Mouse (Mus musculus) neural tube, embryonic 15.5 days (tissue): ENCODE measurements around the gene 1700007K13Rik. TPM values are rescaled to one million over a fixed set of nuclear protein-coding genes. Genes with fewer than 3 reads are reported as not detected.

Experiments
- ATAC-seq: fragments of 200-750 bp; cut with Nextera tagmentation; 2 replicates; pipeline ENCODE4 v1.8.0; 2017; ENCODE audit warnings: mild to moderate bottlenecking, moderate TSS enrichment, moderate library complexity; ENCODE audit not compliant: low FRiP score
- H3K27ac ChIP-seq: fragments of 300-500 bp; sonication (generic); replicated peaks from 2 replicates; pipeline ENCODE4 v1.5.1; 2015; ENCODE audit warnings: mild to moderate bottlenecking, inconsistent platforms
- H3K27me3 ChIP-seq: fragments of 300-500 bp; sonication (generic); replicated peaks from 2 replicates; pipeline ENCODE4 v1.6.1; 2015; ENCODE audit warnings: inconsistent platforms
- H3K36me3 ChIP-seq: fragments of 300-500 bp; sonication (generic); 2 replicates; pipeline ENCODE4 v1.6.1; 2015; ENCODE audit warnings: inconsistent platforms
- H3K4me1 ChIP-seq: fragments of 300-500 bp; sonication (generic); 2 replicates; pipeline ENCODE4 v1.6.1; 2015; ENCODE audit warnings: inconsistent platforms
- H3K4me2 ChIP-seq: fragments of 300-500 bp; sonication (generic); 2 replicates; pipeline ENCODE4 v1.6.1; 2015; ENCODE audit warnings: inconsistent platforms, mild to moderate bottlenecking, moderate library complexity
- H3K4me3 ChIP-seq: fragments of 300-500 bp; sonication (generic); replicated peaks from 2 replicates; pipeline ENCODE4 v1.5.1; 2015; ENCODE audit warnings: mild to moderate bottlenecking, inconsistent platforms
- H3K9ac ChIP-seq: fragments of 300-500 bp; sonication (generic); replicated peaks from 2 replicates; pipeline ENCODE4 v1.6.1; 2015; ENCODE audit warnings: mild to moderate bottlenecking, inconsistent platforms
- H3K9me3 ChIP-seq: fragments of 300-500 bp; sonication (generic); replicated peaks from 2 replicates; pipeline ENCODE4 v1.6.1; 2016; ENCODE audit warnings: inconsistent platforms
- WGBS: fragments of 180-500 bp; shearing (Covaris S2); methylation state at CpG from one replicate; pipeline ENCODE4 v1.1.7; 2015; ENCODE audit warnings: mixed read lengths; 5-methylcytosine and 5-hydroxymethylcytosine counted together
- polyA plus RNA-seq: library from polyadenylated mRNA; unstranded; fragments of >200 nt; fragmentation: Nextera tagmentation; extraction: Ambion mirVana; gene quantifications from 2 replicates; pipeline ENCODE4 v1.2.1, GENCODE M21; 2015

The 1700007K13Rik gene
- polyA plus RNA-seq, 1 experiment from 2014 or later = 5.7 TPM

DNA sequence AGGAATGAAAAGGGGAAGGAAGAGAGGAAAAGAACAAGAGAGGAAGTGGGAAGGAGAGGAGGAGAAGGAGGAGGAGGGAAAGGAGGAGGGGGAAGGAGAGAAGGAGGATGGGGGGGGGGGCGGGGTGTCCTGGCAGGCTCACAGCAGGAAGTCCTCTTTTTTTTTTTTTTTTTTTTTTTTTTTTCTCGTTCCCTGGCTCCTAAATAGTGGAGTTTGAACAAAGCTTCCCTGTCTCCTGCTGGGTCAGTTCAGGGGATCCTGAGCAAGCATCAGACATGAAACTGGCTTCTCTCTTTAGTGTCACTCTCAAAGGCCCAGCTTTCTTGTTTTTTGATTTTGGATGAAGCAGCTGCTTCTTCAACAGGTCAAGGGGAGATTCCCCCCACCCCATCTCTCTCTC lies 32.6 kb downstream of the 1700007K13Rik start:
- H3K4me1 ChIP-seq = no peaks in the 10 kb centered on the region
- H3K27ac ChIP-seq = no peak overlapping the region
- no peak overlapping the region for H3K9ac ChIP-seq
- H3K27me3 ChIP-seq = no peaks in the 10 kb centered on the region
- H3K4me2 ChIP-seq = no peak overlapping the region
- H3K4me3 ChIP-seq = no peak overlapping the region
- no peaks in the 10 kb centered on the region for H3K9me3 ChIP-seq
- WGBS = no CpG with 5 or more reads among the region's 2 CpGs
- no peak for ATAC-seq
- H3K36me3 ChIP-seq = no peaks in the 10 kb centered on the region

GRCm38 (mm10) chr2:28432811-28433210 lies 33.3 kb downstream of the 1700007K13Rik start:
- no peaks in the 10 kb centered on the region for H3K4me1 ChIP-seq
- ATAC-seq = no peak
- H3K9ac ChIP-seq = no peak overlapping the region
- no peaks in the 10 kb centered on the region for H3K36me3 ChIP-seq
- no peak overlapping the region for H3K27ac ChIP-seq
- H3K4me3 ChIP-seq = no peak overlapping the region
- 18% methylated on average over 1 of the region's 1 CpGs for WGBS
- H3K27me3 ChIP-seq = no peaks in the 10 kb centered on the region
- H3K9me3 ChIP-seq = no peaks in the 10 kb centered on the region
- no peak overlapping the region for H3K4me2 ChIP-seq

DNA sequence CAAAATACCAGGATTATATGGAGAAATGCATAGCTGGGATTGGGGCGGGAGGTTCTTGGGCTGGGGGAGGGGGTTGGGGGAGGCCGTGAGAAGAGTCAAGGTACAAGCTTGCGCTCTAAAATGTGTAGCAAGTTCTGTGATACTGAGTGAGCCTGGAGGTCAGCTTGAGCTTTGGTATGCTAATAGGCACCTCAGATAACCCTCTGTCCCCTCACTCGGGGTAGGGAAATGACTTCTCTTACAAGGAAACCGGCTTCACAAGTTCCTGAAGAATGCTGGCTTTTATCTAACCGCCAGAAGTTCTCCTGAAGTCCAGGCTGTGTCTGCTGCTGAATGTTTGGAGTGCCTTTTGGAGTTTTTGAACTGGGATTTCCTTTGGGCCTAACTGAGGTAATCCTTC lies 35.3 kb downstream of the 1700007K13Rik start:
- no peak overlapping the region for H3K9ac ChIP-seq
- no peak overlapping the region for H3K27ac ChIP-seq
- H3K4me3 ChIP-seq = no peak overlapping the region
- no peaks in the 10 kb centered on the region for H3K27me3 ChIP-seq
- H3K4me1 ChIP-seq = 0 out of 2 replicates have a peak, but pooled peaks cover 3% of the 10 kb centered on the region
- H3K36me3 ChIP-seq = no peaks in the 10 kb centered on the region
- WGBS = 68% methylated on average over 6 of the region's 6 CpGs
- H3K4me2 ChIP-seq = no peak overlapping the region
- H3K9me3 ChIP-seq = no peaks in the 10 kb centered on the region
- no peak for ATAC-seq

DNA sequence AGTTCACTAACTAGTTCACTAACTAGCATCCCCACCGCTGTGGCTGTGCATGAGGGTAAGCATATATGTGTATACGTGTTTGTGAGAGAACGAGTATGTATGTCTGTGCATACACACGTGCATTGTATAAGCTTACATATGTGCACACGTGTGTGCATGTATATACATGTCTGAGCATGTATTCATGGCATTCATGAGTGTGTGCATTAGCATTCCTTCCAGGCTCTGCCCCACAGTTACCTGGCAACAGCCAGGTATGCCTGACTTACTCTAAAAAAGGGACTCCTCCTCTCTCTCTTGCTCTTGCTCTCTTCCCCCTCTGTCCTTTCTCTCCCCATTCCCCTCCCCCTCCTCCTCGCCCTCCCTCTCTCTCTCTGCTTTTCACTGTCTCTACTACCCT lies 38.9 kb downstream of the 1700007K13Rik start:
- Histone ChIP-seq H3K36me3 (no peaks in the 10 kb centered on the region), H3K9ac (no peak overlapping the region)
- 85% methylated on average over 6 of the region's 6 CpGs for WGBS

GRCm38 (mm10) chr2:28423167-28423566 lies 43.0 kb downstream of the 1700007K13Rik start:
- no peak for ATAC-seq

More for the DNA sequence above, 38.9 kb downstream of the 1700007K13Rik start:
- Histone ChIP-seq H3K9me3 (no peaks in the 10 kb centered on the region), H3K27ac (no peak overlapping the region), H3K27me3 (no peaks in the 10 kb centered on the region), H3K4me3 (no peak overlapping the region), H3K4me2 (no peak overlapping the region), H3K4me1 (0 out of 2 replicates have a peak, but pooled peaks cover 3% of the 10 kb centered on the region)
- no peak for ATAC-seq

DNA sequence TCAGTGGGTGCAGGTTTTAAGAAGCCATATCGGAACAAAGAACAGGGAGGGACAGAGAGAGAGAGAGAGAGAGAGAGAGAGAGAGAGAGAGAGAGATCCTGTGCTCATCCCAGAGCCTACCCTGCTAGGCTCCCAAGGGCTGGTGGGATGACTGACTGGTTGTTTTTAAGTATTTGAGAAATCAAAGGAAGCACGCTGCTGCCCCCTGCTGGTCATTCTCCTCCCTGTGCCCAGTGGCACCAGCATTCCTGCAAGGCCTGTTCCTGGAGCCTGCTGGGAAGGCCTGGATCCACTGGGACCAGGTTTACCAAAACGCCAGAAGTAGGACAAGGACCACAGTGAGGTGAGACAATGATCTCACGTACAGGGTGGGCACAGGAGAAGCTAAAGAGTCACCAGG lies 46.2 kb downstream of the 1700007K13Rik start:
- Histone ChIP-seq H3K4me3 (no peak overlapping the region), H3K27me3 (peaks cover 6% of the 10 kb centered on the region), H3K4me2 (no peak overlapping the region), H3K4me1 (peaks cover 18% of the 10 kb centered on the region), H3K36me3 (no peaks in the 10 kb centered on the region), H3K9me3 (no peaks in the 10 kb centered on the region), H3K9ac (no peak overlapping the region), H3K27ac (no peak overlapping the region)
- 17% methylated on average over 4 of the region's 4 CpGs for WGBS
- no peak; the same call in 1 of the 2 replicates for ATAC-seq

More at GRCm38 (mm10) chr2:28423167-28423566, 43.0 kb downstream of the 1700007K13Rik start:
- H3K4me2 ChIP-seq = no peak overlapping the region
- no peaks in the 10 kb centered on the region for H3K36me3 ChIP-seq
- H3K9ac ChIP-seq = no peak overlapping the region
- H3K27ac ChIP-seq = no peak overlapping the region
- H3K27me3 ChIP-seq = peaks cover 6% of the 10 kb centered on the region
- 0 out of 2 replicates have a peak, but pooled peaks cover 6% of the 10 kb centered on the region for H3K4me1 ChIP-seq
- 33% methylated on average over 3 of the region's 3 CpGs for WGBS
- no peak overlapping the region for H3K4me3 ChIP-seq
- no peaks in the 10 kb centered on the region for H3K9me3 ChIP-seq

DNA sequence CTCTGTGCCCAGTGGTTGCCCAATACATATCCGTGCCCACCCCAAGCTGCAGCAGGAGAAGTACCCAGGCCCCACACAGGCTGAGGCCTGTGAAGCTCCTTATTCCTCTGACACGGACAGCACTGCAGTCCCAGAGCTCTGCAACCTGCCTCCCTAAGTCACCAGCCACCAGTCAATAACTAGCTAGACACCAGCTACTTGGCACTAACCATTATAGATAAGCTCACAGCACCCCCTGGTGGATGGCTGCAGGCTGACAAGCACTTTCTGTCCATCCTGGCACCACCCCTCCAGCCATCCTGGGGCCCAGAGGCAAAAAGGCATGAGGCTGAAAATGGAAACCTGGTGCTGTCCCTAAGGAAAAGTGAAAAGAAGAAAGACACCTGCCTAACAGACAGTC lies 48.1 kb downstream of the 1700007K13Rik start:
- WGBS = 37% methylated on average over 2 of the region's 2 CpGs
- H3K27me3 ChIP-seq = peaks cover 6% of the 10 kb centered on the region
- H3K36me3 ChIP-seq = no peaks in the 10 kb centered on the region
- H3K4me3 ChIP-seq = no peak overlapping the region
- H3K9me3 ChIP-seq = no peaks in the 10 kb centered on the region
- peak; percentile 63; the same call in 1 of the 2 replicates for ATAC-seq
- H3K4me1 ChIP-seq = peaks cover 21% of the 10 kb centered on the region
- no peak overlapping the region for H3K9ac ChIP-seq
- H3K27ac ChIP-seq = no peak overlapping the region
- no peak overlapping the region for H3K4me2 ChIP-seq

- Histone ChIP-seq H3K9me3 (no peaks in the 10 kb centered on the region), H3K9ac (no peak overlapping the region), H3K4me1 (peaks cover 21% of the 10 kb centered on the region), H3K4me3 (no peak overlapping the region), H3K27ac (no peak overlapping the region), H3K27me3 (peaks cover 6% of the 10 kb centered on the region), H3K4me2 (no peak overlapping the region), H3K36me3 (no peaks in the 10 kb centered on the region)
- WGBS = 96% methylated on average over 1 of the region's 1 CpGs
- ATAC-seq = no peak
Observed at GRCm38 (mm10) chr2:28416511-28416910, 49.6 kb downstream of the 1700007K13Rik start.

DNA sequence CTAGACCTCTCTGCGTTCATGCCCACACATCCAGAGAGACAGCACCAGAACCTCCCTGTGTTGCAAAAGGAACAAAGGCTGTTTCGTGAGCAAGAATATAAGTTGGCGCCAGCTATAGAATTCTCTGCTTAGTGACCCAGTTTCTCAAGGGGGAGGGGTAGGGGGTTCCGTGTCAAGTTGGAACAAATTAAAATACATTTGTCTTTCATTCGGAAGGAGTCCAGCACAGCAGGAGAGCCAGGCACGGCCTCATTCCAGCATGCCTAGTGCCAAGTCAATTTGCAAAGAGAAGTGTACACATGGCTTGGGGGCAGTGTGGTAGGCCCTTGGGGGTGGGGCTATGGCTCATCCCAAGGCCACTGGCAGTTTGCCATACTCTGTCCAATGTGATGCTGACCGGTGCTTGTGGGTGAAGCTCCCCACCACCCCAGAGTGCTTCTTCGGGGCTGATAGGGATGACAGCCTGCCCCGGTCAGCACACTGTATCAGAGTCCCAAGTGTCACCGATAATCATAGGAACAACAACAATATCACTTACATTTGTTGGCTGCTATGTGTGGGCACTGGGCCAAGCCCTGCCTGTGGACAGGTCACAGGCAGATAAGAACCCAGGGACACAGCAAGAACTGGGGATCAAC lies 50.6 kb downstream of the 1700007K13Rik start:
- no peak overlapping the region for H3K4me2 ChIP-seq
- peaks cover 21% of the 10 kb centered on the region for H3K4me1 ChIP-seq
- H3K27ac ChIP-seq = peak overlapping the region; percentile 72
- no peaks in the 10 kb centered on the region for H3K36me3 ChIP-seq
- H3K27me3 ChIP-seq = peaks cover 6% of the 10 kb centered on the region
- 42% methylated on average over 10 of the region's 10 CpGs for WGBS
- no peak overlapping the region; the same call in 1 of the 2 replicates for H3K9ac ChIP-seq
- no peak overlapping the region for H3K4me3 ChIP-seq
- H3K9me3 ChIP-seq = no peaks in the 10 kb centered on the region
- ATAC-seq = 0 out of 2 replicates have a peak, but pooled peaks have one; percentile 13

- peak overlapping the region; percentile 72 for H3K27ac ChIP-seq
- ATAC-seq = no peak
- H3K27me3 ChIP-seq = peaks cover 6% of the 10 kb centered on the region
- H3K4me2 ChIP-seq = no peak overlapping the region
- no peaks in the 10 kb centered on the region for H3K9me3 ChIP-seq
- WGBS = 93% methylated on average over 5 of the region's 5 CpGs
- H3K9ac ChIP-seq = no peak overlapping the region
- peaks cover 21% of the 10 kb centered on the region for H3K4me1 ChIP-seq
- H3K4me3 ChIP-seq = no peak overlapping the region
- no peaks in the 10 kb centered on the region for H3K36me3 ChIP-seq
Observed at GRCm38 (mm10) chr2:28414757-28415137, 51.4 kb downstream of the 1700007K13Rik start.

- peaks cover 6% of the 10 kb centered on the region for H3K27me3 ChIP-seq
- H3K4me3 ChIP-seq = no peak overlapping the region
- H3K4me2 ChIP-seq = no peak overlapping the region
- H3K9ac ChIP-seq = no peak overlapping the region
- H3K9me3 ChIP-seq = no peaks in the 10 kb centered on the region
- H3K27ac ChIP-seq = no peak overlapping the region
- no peak for ATAC-seq
- peaks cover 24% of the 10 kb centered on the region for H3K4me1 ChIP-seq
- 80% methylated on average over 5 of the region's 5 CpGs for WGBS
- no peaks in the 10 kb centered on the region for H3K36me3 ChIP-seq
Observed at GRCm38 (mm10) chr2:28414116-28414756, 51.9 kb downstream of the 1700007K13Rik start.

- Histone ChIP-seq H3K36me3 (no peaks in the 10 kb centered on the region), H3K9me3 (no peaks in the 10 kb centered on the region), H3K27me3 (no peaks in the 10 kb centered on the region), H3K27ac (no peak overlapping the region), H3K4me1 (peaks cover 27% of the 10 kb centered on the region), H3K4me2 (no peak overlapping the region), H3K4me3 (no peak overlapping the region), H3K9ac (no peak overlapping the region)
- 68% methylated on average over 6 of the region's 6 CpGs for WGBS
- no peak for ATAC-seq
Observed at GRCm38 (mm10) chr2:28412936-28413335, 53.2 kb downstream of the 1700007K13Rik start.
